Mouse (Mus musculus): Measurements from ENCODE around the gene Ssh2.

DNA sequence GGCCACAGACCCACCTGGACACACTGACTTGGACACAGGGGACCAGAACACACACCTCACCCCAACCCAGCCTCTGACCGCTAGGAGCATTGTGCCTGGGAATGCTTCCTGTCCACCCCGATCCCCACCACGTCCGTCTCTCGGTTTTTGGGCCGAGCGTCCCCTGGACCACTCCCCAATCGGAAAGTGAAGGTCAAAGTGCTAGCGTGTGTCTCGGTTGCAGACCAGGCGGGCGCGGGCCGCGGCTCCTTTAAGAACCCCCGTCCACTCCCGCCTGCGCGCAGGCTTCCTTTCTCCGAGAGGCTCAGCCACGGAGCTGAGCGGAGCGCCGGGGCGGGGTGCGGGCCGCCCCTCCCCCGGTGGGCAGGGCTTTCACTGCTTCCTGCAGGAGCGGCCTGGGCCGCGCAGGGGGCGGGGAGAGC, 276.8 kb downstream of the Ssh2 start:
- TF ChIP-seq CTCF (IDR thresholded peaks at IDR 0.05; ENCODE audit: borderline replicate concordance, extremely low read depth, insufficient read depth, insufficient read length) (peak; percentile 24; the same call in 1 of the 2 replicates), POLR2A (IDR thresholded peaks at IDR 0.05; ENCODE audit: borderline replicate concordance, extremely low read depth, insufficient read depth, insufficient read length, poor library complexity, severe bottlenecking) (peak; percentile 21; the same call in 1 of the 2 replicates)

Data from brain, embryonic 14.5 days (tissue).